Mouse (Mus musculus): ENCODE results near the gene Lbhd2.

Gene Lbhd2

GRCm38 (mm10) chr12:111432751-111433331 is 26.2 kb downstream of the Lbhd2 start:
- DNase-seq, result no peak

GRCm38 (mm10) chr12:111434164-111434744 is 27.6 kb downstream of the Lbhd2 start:
- no peak for DNase-seq

GRCm38 (mm10) chr12:111434745-111435327 is 28.2 kb downstream of the Lbhd2 start:
- DNase-seq, result no peak

GRCm38 (mm10) chr12:111436170-111436569 is 29.6 kb downstream of the Lbhd2 start:
- no peak for DNase-seq

GRCm38 (mm10) chr12:111436640-111437039 is 30.0 kb downstream of the Lbhd2 start:
- peak; percentile 28 for DNase-seq

GRCm38 (mm10) chr12:111437222-111437900 is 30.8 kb downstream of the Lbhd2 start:
- no peak for DNase-seq

GRCm38 (mm10) chr12:111438850-111439249 is 32.2 kb downstream of the Lbhd2 start:
- DNase-seq, result no peak

GRCm38 (mm10) chr12:111440701-111441373 is 34.2 kb downstream of the Lbhd2 start:
- no peak for DNase-seq

- peak; percentile 41 for DNase-seq
These were observed 34.9 kb downstream of the Lbhd2 start for GRCm38 (mm10) chr12:111441523-111441922.

GRCm38 (mm10) chr12:111442309-111443010 is 35.9 kb downstream of the Lbhd2 start, which contains the start of gene Tnfaip2:
Gene Tnfaip2 (plus strand): TSS chr12:111442469.
- DNase-seq, result no peak

GRCm38 (mm10) chr12:111443011-111443870 is 36.6 kb downstream of the Lbhd2 start:
- no peak for DNase-seq

GRCm38 (mm10) chr12:111443921-111444831 is 37.6 kb downstream of the Lbhd2 start:
- no peak for DNase-seq

- DNase-seq, result no peak
These were observed 38.7 kb downstream of the Lbhd2 start for GRCm38 (mm10) chr12:111445161-111445889.

- DNase-seq, result no peak
These were observed 39.4 kb downstream of the Lbhd2 start for GRCm38 (mm10) chr12:111445890-111446613.

GRCm38 (mm10) chr12:111446745-111447144 is 40.1 kb downstream of the Lbhd2 start:
- no peak for DNase-seq

- no peak for DNase-seq
These were observed 40.7 kb downstream of the Lbhd2 start for GRCm38 (mm10) chr12:111447350-111447749.

GRCm38 (mm10) chr12:111447898-111448760 is 41.5 kb downstream of the Lbhd2 start:
- no peak for DNase-seq
